Comparison of ENCODE assay signal across 17 mouse cellular contexts in genomic region chr3:69559316-69559974, GRCm38 (mm10). TPM values are rescaled to one million over a fixed set of nuclear protein-coding genes. Genes with fewer than 3 reads are reported as not detected.
DNase-seq lines count a peak whose midpoint lies in the region; ATAC-seq lines count a peak whose summit lies in the region.
"Had no signal": no experiment of that assay in that cellular context is flagged by ENCODE, and none has a peak within 500 bp of the region (broad histone marks: within the 10 kb centered on the region; RNA-seq: fewer than 3 reads in every experiment).

No protein-coding gene starts in this region.

- peaks cover 3% of the 10 kb centered on the region; the same call in 1 of the 2 replicates for H3K4me1 ChIP-seq in kidney, embryonic 16.5 days (ENCODE audit: insufficient read depth, low read length)
- no peaks in the 10 kb centered on the region for H3K4me1 ChIP-seq in liver, embryonic 11.5 days (replicated peaks; ENCODE audit: control insufficient read depth, insufficient read depth, low read length)
- H3K4me1 ChIP-seq: midbrain, embryonic 15.5 days had no signal

- peak; percentile 26 for DNase-seq in adrenal gland, adult 2 months
- DNase-seq in adrenal gland, postnatal 4 days (ENCODE audit: low spot score in 2 of 2): no peak
- DNase-seq in kidney, postnatal 4 days: no peak
- peak; percentile 38 for DNase-seq in right cerebral cortex, postnatal 25 days
- no peak for DNase-seq in right cerebral cortex, adult 18-20 months
- DNase-seq in thymus, postnatal 25 days: no peak
- DNase-seq in liver, embryonic 11.5 days (ENCODE audit: low spot score): no peak
- DNase-seq: cerebellum, postnatal 25 days; heart, postnatal 36 days; lung, adult 18-20 months; spleen, adult 18-20 months had no signal

- H3K4me3 ChIP-seq in kidney, embryonic 16.5 days (ENCODE audit: low read length): no peak overlapping the region
- no peak overlapping the region for H3K4me3 ChIP-seq in liver, embryonic 11.5 days (ENCODE audit: low read depth, low read length)
- H3K4me3 ChIP-seq: forebrain, embryonic 13.5 days; heart, embryonic 13.5 days; midbrain, embryonic 15.5 days had no signal

- 50% methylated on average over 6 of the region's 6 CpGs for WGBS in kidney, embryonic 16.5 days
- WGBS in liver, embryonic 11.5 days: 72% methylated on average over 6 of the region's 6 CpGs

- peak; percentile 42; the same call in 1 of the 2 replicates for ATAC-seq in kidney, embryonic 16.5 days (ENCODE audit: low FRiP score, low TSS enrichment)
- ATAC-seq in liver, embryonic 11.5 days (replicated peaks; ENCODE audit: low FRiP score): no peak
- ATAC-seq: hindbrain, embryonic 16.5 days; midbrain, embryonic 15.5 days had no signal

- no peak overlapping the region for H3K9ac ChIP-seq in kidney, embryonic 16.5 days (replicated peaks; ENCODE audit: low read length)
- no peak overlapping the region for H3K9ac ChIP-seq in liver, embryonic 11.5 days (ENCODE audit: low read depth, low read length)
- H3K9ac ChIP-seq: forebrain, embryonic 13.5 days; heart, embryonic 13.5 days; midbrain, embryonic 15.5 days had no signal

- no peaks in the 10 kb centered on the region for H3K36me3 ChIP-seq in kidney, embryonic 16.5 days (ENCODE audit: insufficient read depth, low read length)
- H3K36me3 ChIP-seq in liver, embryonic 11.5 days (ENCODE audit: control insufficient read depth, insufficient read depth, low read length): no peaks in the 10 kb centered on the region
- H3K36me3 ChIP-seq: heart, embryonic 13.5 days; midbrain, embryonic 15.5 days had no signal

- no peaks in the 10 kb centered on the region for H3K9me3 ChIP-seq in kidney, embryonic 16.5 days (ENCODE audit: low read length)
- no peaks in the 10 kb centered on the region for H3K9me3 ChIP-seq in liver, embryonic 11.5 days (ENCODE audit: control insufficient read depth, low read length)
- H3K9me3 ChIP-seq: forebrain, embryonic 13.5 days; heart, embryonic 13.5 days; midbrain, embryonic 15.5 days had no signal

- no peaks in the 10 kb centered on the region for H3K27me3 ChIP-seq in kidney, embryonic 16.5 days (ENCODE audit: insufficient read depth, low read length)
- no peaks in the 10 kb centered on the region for H3K27me3 ChIP-seq in liver, embryonic 11.5 days (replicated peaks; ENCODE audit: control insufficient read depth, insufficient read depth, low read length)
- H3K27me3 ChIP-seq: forebrain, embryonic 13.5 days; heart, embryonic 13.5 days; midbrain, embryonic 15.5 days had no signal

- no peak overlapping the region for H3K4me2 ChIP-seq in kidney, embryonic 16.5 days (replicated peaks; ENCODE audit: low read depth, low read length)
- no peak overlapping the region for H3K4me2 ChIP-seq in liver, embryonic 11.5 days
- H3K4me2 ChIP-seq: forebrain, embryonic 13.5 days; heart, embryonic 13.5 days; midbrain, embryonic 15.5 days had no signal

- H3K27ac ChIP-seq in kidney, embryonic 16.5 days (ENCODE audit: low read length): no peak overlapping the region; the same call in 1 of the 2 replicates
- H3K27ac ChIP-seq in liver, embryonic 11.5 days (ENCODE audit: low read depth, low read length): no peak overlapping the region
- H3K27ac ChIP-seq: forebrain, embryonic 13.5 days; heart, embryonic 13.5 days; midbrain, embryonic 15.5 days had no signal

RNA-seq across cellular contexts. Expression of gene B3galnt1, which starts 39.3 kb away (rescaled TPM):
- 10 to 100 TPM; 10.2 to 14.2 TPM for total RNA-seq in adrenal gland, adult 2 months (2021)
- polyA plus RNA-seq in adrenal gland, adult 2 months (2012; rRNA removed): 6.0 and 6.4 TPM in 2 replicates
- 10 to 100 TPM; 25.9 to 28.9 TPM for total RNA-seq in adrenal gland, postnatal 4 days (2021)
- polyA plus RNA-seq in kidney, embryonic 16.5 days (2015; fragmentation: Nextera tagmentation; extraction: Ambion mirVana): 35.2 and 38.9 TPM in 2 replicates
- polyA plus RNA-seq in liver, embryonic 11.5 days (2014; fragmentation: Nextera tagmentation; extraction: Ambion mirVana): 10.0 and 11.3 TPM in 2 replicates
- total RNA-seq: MEL had no signal

Comparison
In these comparisons a context has a peak if more than half of its experiments do, and no peak if none do; other contexts are left out.
1. DNase-seq: peak in adrenal gland, adult 2 months (single experiment) and right cerebral cortex, postnatal 25 days (single experiment); none in adrenal gland, postnatal 4 days (0 of 2), kidney, postnatal 4 days (0 of 2), right cerebral cortex, adult 18-20 months (single experiment), thymus, postnatal 25 days (single experiment) and liver, embryonic 11.5 days (single experiment).